ENCODE assay signal across 9 mouse cellular contexts in genomic region chr4:119852483-119852882, GRCm38 (mm10).
DNase-seq lines count a peak whose midpoint lies in the region; ATAC-seq and TF ChIP-seq lines count a peak whose summit lies in the region.
"Had no signal": no experiment of that assay in that cellular context is flagged by ENCODE, and none has a peak within 500 bp of the region (broad histone marks: within the 10 kb centered on the region; RNA-seq: fewer than 3 reads in every experiment).

No protein-coding gene starts in this region.

- no peak overlapping the region for H3K9ac ChIP-seq in hindbrain, embryonic 16.5 days (ENCODE audit: low read depth, low read length)
- H3K9ac ChIP-seq: liver, embryonic 15.5 days had no signal

- no peak overlapping the region for H3K4me3 ChIP-seq in lung, adult 2 months (replicated peaks; ENCODE audit: extremely low read depth, low read depth, low read length)
- H3K4me3 ChIP-seq in hindbrain, embryonic 16.5 days (ENCODE audit: low read length) = no peak overlapping the region
- H3K4me3 ChIP-seq: liver, embryonic 15.5 days had no signal

- no peaks in the 10 kb centered on the region for H3K27me3 ChIP-seq in hindbrain, embryonic 16.5 days (replicated peaks; ENCODE audit: control insufficient read depth, insufficient read depth, low read length)
- H3K27me3 ChIP-seq: liver, embryonic 15.5 days had no signal

- ATAC-seq in hindbrain, embryonic 16.5 days = no peak

- no peak for TF ChIP-seq CTCF in lung, adult 2 months (IDR thresholded peaks at IDR 0.05; ENCODE audit: insufficient read depth, low read length)

- H3K9me3 ChIP-seq in hindbrain, embryonic 16.5 days (ENCODE audit: control insufficient read depth, low read length) = no peaks in the 10 kb centered on the region
- H3K9me3 ChIP-seq: liver, embryonic 15.5 days had no signal

- 36% methylated on average over 8 of the region's 8 CpGs for WGBS in lung, adult 2 months
- WGBS in hindbrain, embryonic 16.5 days = 74% methylated on average over 8 of the region's 8 CpGs

- TF ChIP-seq POLR2A in lung, adult 2 months (IDR thresholded peaks at IDR 0.05; ENCODE audit: borderline replicate concordance, extremely low read depth, low read depth, low read length) = no peak

- H3K36me3 ChIP-seq in hindbrain, embryonic 16.5 days (ENCODE audit: control insufficient read depth, insufficient read depth, low read length) = no peaks in the 10 kb centered on the region
- H3K36me3 ChIP-seq: liver, embryonic 15.5 days had no signal

- H3K27ac ChIP-seq in hindbrain, embryonic 16.5 days (ENCODE audit: low read depth, low read length) = no peak overlapping the region
- H3K27ac ChIP-seq: liver, embryonic 15.5 days had no signal

- peaks cover 5% of the 10 kb centered on the region for H3K4me1 ChIP-seq in lung, adult 2 months (ENCODE audit: control insufficient read depth, insufficient read depth, low read length)
- H3K4me1 ChIP-seq in hindbrain, embryonic 16.5 days (ENCODE audit: control insufficient read depth, insufficient read depth, low read depth, low read length) = peaks cover 2% of the 10 kb centered on the region; the same call in 1 of the 2 replicates
- H3K4me1 ChIP-seq: liver, embryonic 15.5 days had no signal

- no peak overlapping the region for H3K4me2 ChIP-seq in hindbrain, embryonic 16.5 days (ENCODE audit: low read length)
- H3K4me2 ChIP-seq: liver, embryonic 15.5 days had no signal

- DNase-seq in right cerebral cortex, postnatal 14 days = peak; percentile 33
- DNase-seq in right cerebral cortex, postnatal 25 days = no peak
- peak; percentile 36 to 50 for DNase-seq in gastrocnemius, postnatal 4 days (ENCODE audit: low spot score in 2 of 2)
- DNase-seq in lung, adult 2 months = peak; percentile 58
- DNase-seq in layer of hippocampus, adult 11-12 months (ENCODE audit: low spot score) = no peak
- DNase-seq in frontal cortex, postnatal 36 days (ENCODE audit: low spot score in 2 of 2) = no peak
- DNase-seq: thymus, postnatal 14 days had no signal

Comparison
In these comparisons a context has a peak if more than half of its experiments do, and no peak if none do; other contexts are left out.
1. DNase-seq: peak in right cerebral cortex, postnatal 14 days (single experiment), gastrocnemius, postnatal 4 days (2 of 2) and lung, adult 2 months (single experiment); none in right cerebral cortex, postnatal 25 days (single experiment), layer of hippocampus, adult 11-12 months (single experiment) and frontal cortex, postnatal 36 days (0 of 2).